Comparison of ENCODE assay signal across 8 mouse cellular contexts in the genomic region with DNA sequence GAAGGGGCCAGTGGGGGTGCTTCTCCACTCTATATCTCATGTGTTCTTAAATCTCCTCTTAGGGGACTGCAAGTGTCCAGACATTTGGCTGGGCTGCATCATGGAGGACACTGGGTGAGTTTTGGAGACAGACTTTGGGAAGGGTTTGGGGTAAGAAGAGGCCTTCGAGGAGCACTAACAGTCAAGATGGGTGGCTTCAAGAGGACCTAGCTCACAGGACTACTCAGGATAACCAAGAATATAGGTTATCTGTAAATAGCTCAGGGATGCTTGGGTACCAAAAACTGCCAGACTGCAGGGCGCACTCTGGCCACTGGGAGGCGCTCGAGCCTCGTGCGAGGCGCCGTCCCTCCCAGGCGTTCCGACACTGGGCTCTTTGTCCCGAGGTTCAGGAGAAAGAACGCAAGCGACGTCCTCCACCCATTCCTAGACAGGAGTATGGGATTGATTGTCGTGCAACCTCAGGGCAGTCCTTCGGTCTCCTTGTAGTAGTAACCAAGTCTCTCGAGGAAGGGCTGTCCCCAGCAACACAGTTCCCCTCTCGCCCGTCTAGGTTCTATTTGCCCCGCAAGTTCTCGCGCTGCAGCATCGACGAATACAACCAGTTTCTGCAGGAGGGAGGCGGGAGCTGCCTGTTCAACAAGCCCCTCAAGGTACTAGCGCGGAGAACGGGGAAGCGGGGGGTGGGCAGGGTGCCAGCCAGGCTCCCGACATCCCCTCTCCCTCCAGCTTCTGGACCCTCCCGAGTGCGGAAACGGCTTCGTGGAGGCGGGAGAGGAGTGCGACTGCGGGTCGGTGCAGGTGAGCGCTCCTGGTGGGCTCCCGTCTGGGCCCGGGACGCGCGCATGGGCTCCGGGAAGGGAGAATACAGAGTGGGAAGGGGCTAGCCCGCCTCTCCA. TPM values are rescaled to one million over a fixed set of nuclear protein-coding genes. Genes with fewer than 3 reads are reported as not detected.
DNase-seq lines count a peak whose midpoint lies in the region; ATAC-seq and TF ChIP-seq lines count a peak whose summit lies in the region.

No protein-coding gene starts in this region.

- POLR2A ChIA-PET in Patski (lab: Charles Lee), result interaction anchor here (0.6 to 1.8 kb wide), 5 partner anchors 17 to 85 kb away, joined by 3 to 6 read pairs (median 3); no protein-coding TSS in a partner anchor

- peaks cover 81% of the 10 kb centered on the region for H3K4me1 ChIP-seq in hindbrain, embryonic 10.5 days (replicated peaks)
- H3K4me1 ChIP-seq in lung, postnatal 0 days (ENCODE audit: insufficient read depth, low read depth, low read length), result peaks cover 7% of the 10 kb centered on the region

- peak overlapping the region; percentile 96 for H3K27ac ChIP-seq in hindbrain, embryonic 10.5 days
- no peak overlapping the region for H3K27ac ChIP-seq in lung, postnatal 0 days (ENCODE audit: low read length)

- WGBS in hindbrain, embryonic 10.5 days, result under 1% methylated on average over 46 of the region's 46 CpGs
- WGBS in lung, postnatal 0 days, result under 1% methylated on average over 46 of the region's 46 CpGs

- TF ChIP-seq CTCF in Patski (IDR thresholded peaks at IDR 0.05), result no peak
- TF ChIP-seq CTCF in lung, postnatal 0 days (IDR thresholded peaks at IDR 0.05), result peak; percentile 99

- H3K4me2 ChIP-seq in lung, postnatal 0 days (replicated peaks; ENCODE audit: low read depth, low read length), result peak overlapping the region; percentile 66

- no peak for TF ChIP-seq EP300 in lung, postnatal 0 days (IDR thresholded peaks at IDR 0.05)

- in situ Hi-C loops in Patski (cut with MboI; ENCODE audit: low pct_unique_long_range_greater_than_20kb), result loop anchor here (25.0 kb wide), 1 partner anchor 213 kb away; no protein-coding TSS in a partner anchor

- peak; percentile 45 for ATAC-seq in Patski
- ATAC-seq in frontal cortex, adult (ENCODE audit: low TSS enrichment), result peak; percentile 45; the same call in 1 of the 2 replicates
- peak; percentile 58 for ATAC-seq in lung, postnatal 0 days

- H3K27me3 ChIP-seq in Patski, result no peaks in the 10 kb centered on the region
- peaks cover 56% of the 10 kb centered on the region for H3K27me3 ChIP-seq in hindbrain, embryonic 10.5 days (ENCODE audit: insufficient read depth, poor library complexity, severe bottlenecking)
- no peaks in the 10 kb centered on the region for H3K27me3 ChIP-seq in lung, postnatal 0 days (replicated peaks; ENCODE audit: insufficient read depth, low read length)

- H3K4me3 ChIP-seq in hindbrain, embryonic 10.5 days, result peak overlapping the region; percentile 71
- peak overlapping the region; percentile 43 for H3K4me3 ChIP-seq in lung, postnatal 0 days (ENCODE audit: low read depth, low read length)

- peaks cover 19% of the 10 kb centered on the region for H3K36me3 ChIP-seq in hindbrain, embryonic 10.5 days
- H3K36me3 ChIP-seq in lung, postnatal 0 days (ENCODE audit: insufficient read depth, low read length), result no peaks in the 10 kb centered on the region

- H3K9me3 ChIP-seq in hindbrain, embryonic 10.5 days, result no peaks in the 10 kb centered on the region
- no peaks in the 10 kb centered on the region for H3K9me3 ChIP-seq in lung, postnatal 0 days (ENCODE audit: low read length)

- peak; percentile 50 for DNase-seq in Patski (ENCODE audit: low read depth, low spot score)
- DNase-seq in cerebellum, adult 9-10 months, result peak; percentile 92
- DNase-seq in hindbrain, embryonic 10.5 days (ENCODE audit: low spot score), result peak; percentile 91
- DNase-seq in layer of hippocampus, adult 9-11 months, result peak; percentile 74
- peak; percentile 86 for DNase-seq in lung, postnatal 0 days (ENCODE audit: low spot score)
- DNase-seq in ovary, postnatal 36 days (ENCODE audit: low spot score), result peak; percentile 80
- peak; percentile 93 for DNase-seq in thymus, postnatal 4 days

- CTCF ChIA-PET in Patski (lab: Charles Lee), result interaction anchor here (0.7 to 3.7 kb wide), 17 partner anchors 8 to 110 kb away, joined by 3 to 26 read pairs (median 4); no protein-coding TSS in a partner anchor

- no peak overlapping the region for H3K9ac ChIP-seq in lung, postnatal 0 days (replicated peaks; ENCODE audit: low read depth)

RNA-seq across cellular contexts. Expression of a gene that starts 12.7 kb away (rescaled TPM):
- polyA plus RNA-seq in Patski (2021), result 5.3 TPM
- polyA plus RNA-seq in hindbrain, embryonic 10.5 days (2016; fragmentation: Nextera tagmentation; extraction: Ambion mirVana), result 14.6 and 22.6 TPM in 2 replicates
- 0.78 and 1.8 TPM in 2 replicates for polyA plus RNA-seq in lung, postnatal 0 days (2015; fragmentation: Nextera tagmentation; extraction: Ambion mirVana)

RNA-seq across cellular contexts. Expression of a gene that starts 45.5 kb away (rescaled TPM):
- 33.9 TPM for polyA plus RNA-seq in Patski (2021)
- 71.1 and 81.3 TPM in 2 replicates for polyA plus RNA-seq in hindbrain, embryonic 10.5 days (2016; fragmentation: Nextera tagmentation; extraction: Ambion mirVana)
- 35.9 and 37.0 TPM in 2 replicates for polyA plus RNA-seq in lung, postnatal 0 days (2015; fragmentation: Nextera tagmentation; extraction: Ambion mirVana)
